Mouse (Mus musculus) forebrain, embryonic 10.5 days (tissue): ENCODE measurements around the gene Raver1. TPM values are rescaled to one million over a fixed set of nuclear protein-coding genes. Genes with fewer than 3 reads are reported as not detected.

Experiments
- DNase-seq: peaks from one replicate; pipeline ENCODE4 v3.0.0-alpha.2; 2017; ENCODE audit warnings: low spot score; ENCODE audit errors: extremely low spot score
- H3K27ac ChIP-seq: fragments of 300-500 bp; sonication (generic); 2 replicates; pipeline ENCODE4 v1.5.1; 2016; ENCODE audit warnings: mild to moderate bottlenecking
- H3K27me3 ChIP-seq: fragments of 300-500 bp; sonication (generic); 2 replicates; pipeline ENCODE4 v1.6.1; 2016; ENCODE audit warnings: mild to moderate bottlenecking; ENCODE audit not compliant: poor library complexity, severe bottlenecking
- H3K36me3 ChIP-seq: fragments of 300-500 bp; sonication (generic); replicated peaks from 2 replicates; pipeline ENCODE4 v1.6.1; 2016; ENCODE audit warnings: mild to moderate bottlenecking, moderate library complexity
- H3K4me1 ChIP-seq: fragments of 300-500 bp; sonication (generic); 2 replicates; pipeline ENCODE4 v1.6.1; 2016
- H3K4me3 ChIP-seq: fragments of 300-500 bp; sonication (generic); 2 replicates; pipeline ENCODE4 v1.5.1; 2016; ENCODE audit warnings: mild to moderate bottlenecking, moderate library complexity
- H3K9me3 ChIP-seq: fragments of 300-500 bp; sonication (generic); 2 replicates; pipeline ENCODE4 v1.6.1; 2016; ENCODE audit warnings: mild to moderate bottlenecking, moderate library complexity
- WGBS: fragments of 180-500 bp; shearing (Covaris S2); methylation state at CpG from one replicate; pipeline ENCODE4 v1.1.7; 2016; 5-methylcytosine and 5-hydroxymethylcytosine counted together
- polyA plus RNA-seq: library from polyadenylated mRNA; unstranded; fragments of >200 nt; fragmentation: Nextera tagmentation; extraction: Ambion mirVana; gene quantifications from 2 replicates; pipeline ENCODE4 v1.2.1, GENCODE M21; 2016

Raver1 gene
- polyA plus RNA-seq, 1 experiment from 2014 or later: 94.3 TPM

- 90% methylated on average over 8 of the region's 8 CpGs for WGBS
- Histone ChIP-seq H3K4me3 (no peak overlapping the region), H3K36me3 (peaks cover 15% of the 10 kb centered on the region), H3K9me3 (no peaks in the 10 kb centered on the region), H3K27ac (no peak overlapping the region), H3K27me3 (no peaks in the 10 kb centered on the region), H3K4me1 (peaks cover 15% of the 10 kb centered on the region)
- DNase-seq: no peak
Observed at GRCm38 (mm10) chr9:21097793-21098192, 6.0 kb upstream of the Raver1 start.

- H3K36me3 ChIP-seq: peaks cover 7% of the 10 kb centered on the region
- H3K4me3 ChIP-seq: no peak overlapping the region
- H3K27me3 ChIP-seq: no peaks in the 10 kb centered on the region
- no peak overlapping the region for H3K27ac ChIP-seq
- peaks cover 24% of the 10 kb centered on the region for H3K4me1 ChIP-seq
- no peaks in the 10 kb centered on the region for H3K9me3 ChIP-seq
- WGBS: 71% methylated on average over 4 of the region's 4 CpGs
- no peak for DNase-seq
Observed at GRCm38 (mm10) chr9:21095958-21096357, 4.2 kb upstream of the Raver1 start.

- WGBS: 94% methylated on average over 9 of the region's 9 CpGs
- Histone ChIP-seq H3K4me3 (no peak overlapping the region), H3K36me3 (peaks cover 31% of the 10 kb centered on the region), H3K4me1 (peaks cover 29% of the 10 kb centered on the region), H3K27me3 (no peaks in the 10 kb centered on the region), H3K9me3 (no peaks in the 10 kb centered on the region), H3K27ac (no peak overlapping the region)
- no peak for DNase-seq
Observed at GRCm38 (mm10) chr9:21093423-21093822, 1.6 kb upstream of the Raver1 start.

GRCm38 (mm10) chr9:21090972-21091706 is 669 bp downstream of the Raver1 start:
- Histone ChIP-seq H3K4me3 (peak overlapping the region; percentile 70), H3K4me1 (peaks cover 29% of the 10 kb centered on the region), H3K36me3 (peaks cover 54% of the 10 kb centered on the region), H3K9me3 (no peaks in the 10 kb centered on the region), H3K27me3 (no peaks in the 10 kb centered on the region), H3K27ac (peak overlapping the region; percentile 95)
- no peak for DNase-seq
- WGBS: 5% methylated on average over 24 of the region's 24 CpGs

- Histone ChIP-seq H3K27me3 (no peaks in the 10 kb centered on the region), H3K9me3 (no peaks in the 10 kb centered on the region), H3K36me3 (peaks cover 60% of the 10 kb centered on the region), H3K27ac (peak overlapping the region; percentile 95), H3K4me1 (peaks cover 24% of the 10 kb centered on the region), H3K4me3 (peak overlapping the region; percentile 70)
- WGBS: 91% methylated on average over 1 of the region's 1 CpGs
- no peak for DNase-seq
Observed at GRCm38 (mm10) chr9:21090537-21090936, 1.3 kb downstream of the Raver1 start.

GRCm38 (mm10) chr9:21083324-21083723 is 8.5 kb downstream of the Raver1 start:
- 93% methylated on average over 3 of the region's 3 CpGs for WGBS
- Histone ChIP-seq H3K4me1 (no peaks in the 10 kb centered on the region), H3K27ac (no peak overlapping the region), H3K36me3 (peaks cover 100% of the 10 kb centered on the region), H3K4me3 (no peak overlapping the region), H3K27me3 (no peaks in the 10 kb centered on the region), H3K9me3 (no peaks in the 10 kb centered on the region)
- no peak for DNase-seq

GRCm38 (mm10) chr9:21081127-21081526 is 10.7 kb downstream of the Raver1 start:
- Histone ChIP-seq H3K4me1 (no peaks in the 10 kb centered on the region), H3K36me3 (peaks cover 100% of the 10 kb centered on the region), H3K9me3 (no peaks in the 10 kb centered on the region), H3K27me3 (no peaks in the 10 kb centered on the region), H3K4me3 (no peak overlapping the region), H3K27ac (no peak overlapping the region)
- DNase-seq: no peak
- WGBS: 91% methylated on average over 9 of the region's 9 CpGs

GRCm38 (mm10) chr9:21075625-21076024 is 16.2 kb downstream of the Raver1 start:
- no peak overlapping the region for H3K27ac ChIP-seq
- H3K4me3 ChIP-seq: no peak overlapping the region
- H3K4me1 ChIP-seq: peaks cover 26% of the 10 kb centered on the region
- no peaks in the 10 kb centered on the region for H3K27me3 ChIP-seq
- WGBS: 83% methylated on average over 3 of the region's 3 CpGs
- H3K9me3 ChIP-seq: no peaks in the 10 kb centered on the region
- no peak for DNase-seq
- peaks cover 80% of the 10 kb centered on the region for H3K36me3 ChIP-seq

GRCm38 (mm10) chr9:21074173-21074572 is 17.6 kb downstream of the Raver1 start:
- 85% methylated on average over 1 of the region's 1 CpGs for WGBS
- Histone ChIP-seq H3K27me3 (no peaks in the 10 kb centered on the region), H3K4me1 (peaks cover 26% of the 10 kb centered on the region), H3K36me3 (peaks cover 78% of the 10 kb centered on the region), H3K4me3 (peak overlapping the region; percentile 71; the same call in 1 of the 2 replicates), H3K9me3 (no peaks in the 10 kb centered on the region), H3K27ac (no peak overlapping the region)
- no peak for DNase-seq

GRCm38 (mm10) chr9:21073044-21073840 is 18.6 kb downstream of the Raver1 start, which contains the start of the genes Gm49373 and Fdx1l:
Gm49373 (minus strand) TSS chr9:21073096.
Fdx1l (minus strand) TSS chr9:21073614.
- peaks cover 74% of the 10 kb centered on the region for H3K36me3 ChIP-seq
- no peaks in the 10 kb centered on the region for H3K9me3 ChIP-seq
- H3K27ac ChIP-seq: peak within 1 kb of the TSS; percentile 92
- 3% methylated on average over 58 of the region's 58 CpGs for WGBS
- H3K27me3 ChIP-seq: no peaks in the 10 kb centered on the region
- DNase-seq: peak; percentile 88
- peak within 1 kb of the TSS; percentile 71 for H3K4me3 ChIP-seq
- peaks cover 26% of the 10 kb centered on the region for H3K4me1 ChIP-seq

- no peaks in the 10 kb centered on the region for H3K9me3 ChIP-seq
- H3K4me1 ChIP-seq: peaks cover 26% of the 10 kb centered on the region
- WGBS: 16% methylated on average over 4 of the region's 4 CpGs
- peak overlapping the region; percentile 71 for H3K4me3 ChIP-seq
- no peaks in the 10 kb centered on the region for H3K27me3 ChIP-seq
- peak overlapping the region; percentile 92 for H3K27ac ChIP-seq
- H3K36me3 ChIP-seq: peaks cover 74% of the 10 kb centered on the region
- peak; percentile 22 for DNase-seq
Observed at GRCm38 (mm10) chr9:21072641-21073040, 19.2 kb downstream of the Raver1 start.

- Histone ChIP-seq H3K27me3 (no peaks in the 10 kb centered on the region), H3K4me3 (no peak within 1 kb of the TSS), H3K36me3 (peaks cover 84% of the 10 kb centered on the region), H3K4me1 (peaks cover 6% of the 10 kb centered on the region), H3K9me3 (no peaks in the 10 kb centered on the region), H3K27ac (no peak within 1 kb of the TSS)
- no peak for DNase-seq
- WGBS: 86% methylated on average over 27 of the region's 27 CpGs
Observed at GRCm38 (mm10) chr9:21067006-21067684, 24.7 kb downstream of the Raver1 start, which contains the start of gene Zglp1. Zglp1 (minus strand) TSS chr9:21067093.
